Mouse (Mus musculus) gastrocnemius, adult 2 months (tissue): Measurements from ENCODE around the gene Frmd4a. TPM values are rescaled to one million over a fixed set of nuclear protein-coding genes. Genes with fewer than 3 reads are reported as not detected.
A peak's percentile ranks its signal among the peaks of the same experiment; 100 is the strongest.

Source experiments
- DNase-seq: peaks from one replicate; pipeline ENCODE4 v3.0.0; 2022
- H3K27ac ChIP-seq: fragments of 200-600 bp; 2 replicates; pipeline ENCODE4 v1.8.1; 2022; ENCODE audit warnings: mild to moderate bottlenecking
- H3K4me3 ChIP-seq: fragments of 200-600 bp; 2 replicates; pipeline ENCODE4 v1.8.1; 2022; ENCODE audit warnings: mild to moderate bottlenecking, moderate library complexity
- CTCF ChIP-seq: fragments of 200-600 bp; IDR thresholded peaks from 2 replicates; pipeline ENCODE4 v1.8.1; 2022; ENCODE audit warnings: antibody characterized with exemption, mild to moderate bottlenecking, moderate library complexity
- intact Hi-C: fragments of 180-260 bp; cut with DNase I; formaldehyde crosslinking; loops from one replicate; pipeline ENCODE4 v1.15.1; 2025
- total RNA-seq, 2 experiments: library from RNA; stranded (reverse); gene quantifications; 2 replicates each; pipeline ENCODE4 v1.2.3; 2021

Gene Frmd4a
- total RNA-seq, 2 experiments from 2014 or later, result 2.4 to 4.2 TPM

GRCm38 (mm10) chr2:4409810-4410433, 392.4 kb downstream of the Frmd4a start:
- Histone ChIP-seq H3K27ac (peak overlapping the region; percentile 9), H3K4me3 (no peak overlapping the region)
- DNase-seq, result no peak
- no peak for TF ChIP-seq CTCF
- intact Hi-C loops, result no loop called here

- H3K27ac ChIP-seq, result no peak overlapping the region
- peak; percentile 29 for DNase-seq
- intact Hi-C loops, result no loop called here
- H3K4me3 ChIP-seq, result no peak overlapping the region
- TF ChIP-seq CTCF, result no peak
These were observed 395.5 kb downstream of the Frmd4a start for GRCm38 (mm10) chr2:4412870-4413595.

GRCm38 (mm10) chr2:4413596-4414335, 396.2 kb downstream of the Frmd4a start:
- no peak for DNase-seq
- intact Hi-C loops, result no loop called here
- no peak for TF ChIP-seq CTCF
- Histone ChIP-seq H3K27ac (no peak overlapping the region), H3K4me3 (no peak overlapping the region)

GRCm38 (mm10) chr2:4420679-4421312, 403.3 kb downstream of the Frmd4a start:
- Histone ChIP-seq H3K27ac (no peak overlapping the region), H3K4me3 (no peak overlapping the region)
- intact Hi-C loops, result no loop called here
- no peak for TF ChIP-seq CTCF
- no peak for DNase-seq

GRCm38 (mm10) chr2:4421757-4422156, 404.2 kb downstream of the Frmd4a start:
- no peak for DNase-seq
- no peak overlapping the region for H3K27ac ChIP-seq

GRCm38 (mm10) chr2:4423896-4424295, 406.4 kb downstream of the Frmd4a start:
- DNase-seq, result peak; percentile 77
- peak overlapping the region; percentile 17; the same call in 1 of the 2 replicates for H3K27ac ChIP-seq
- intact Hi-C loops, result no loop called here
- TF ChIP-seq CTCF, result no peak
- H3K4me3 ChIP-seq, result no peak overlapping the region

More at GRCm38 (mm10) chr2:4421757-4422156, 404.2 kb downstream of the Frmd4a start:
- TF ChIP-seq CTCF, result no peak
- H3K4me3 ChIP-seq, result no peak overlapping the region
- intact Hi-C loops, result no loop called here

- H3K4me3 ChIP-seq, result peak overlapping the region; percentile 52
- no peak for DNase-seq
These were observed 410.9 kb downstream of the Frmd4a start for GRCm38 (mm10) chr2:4428407-4428855.

GRCm38 (mm10) chr2:4433119-4433518, 415.6 kb downstream of the Frmd4a start:
- intact Hi-C loops, result no loop called here
- no peak for DNase-seq
- no peak for TF ChIP-seq CTCF
- Histone ChIP-seq H3K27ac (no peak overlapping the region), H3K4me3 (no peak overlapping the region)

More at GRCm38 (mm10) chr2:4428407-4428855, 410.9 kb downstream of the Frmd4a start:
- peak overlapping the region; percentile 38; the same call in 1 of the 2 replicates for H3K27ac ChIP-seq
- intact Hi-C loops, result no loop called here
- TF ChIP-seq CTCF, result no peak

GRCm38 (mm10) chr2:4435051-4435450, 417.5 kb downstream of the Frmd4a start:
- intact Hi-C loops, result no loop called here
- no peak for DNase-seq
- H3K27ac ChIP-seq, result peak overlapping the region; percentile 43; the same call in 1 of the 2 replicates
- H3K4me3 ChIP-seq, result no peak overlapping the region
- TF ChIP-seq CTCF, result no peak

- intact Hi-C loops, result no loop called here
- DNase-seq, result peak; percentile 33
- Histone ChIP-seq H3K4me3 (no peak overlapping the region), H3K27ac (no peak overlapping the region)
- no peak for TF ChIP-seq CTCF
These were observed 419.1 kb downstream of the Frmd4a start for GRCm38 (mm10) chr2:4436361-4437231.

GRCm38 (mm10) chr2:4438739-4439138, 421.2 kb downstream of the Frmd4a start:
- intact Hi-C loops, result no loop called here
- H3K27ac ChIP-seq, result no peak overlapping the region
- DNase-seq, result no peak
- no peak overlapping the region for H3K4me3 ChIP-seq
- no peak for TF ChIP-seq CTCF
